Mouse (Mus musculus) embryonic facial prominence, embryonic 12.5 days (tissue): Measurements from ENCODE around the gene Pik3r6. TPM values are rescaled to one million over a fixed set of nuclear protein-coding genes. Genes with fewer than 3 reads are reported as not detected.
A peak's percentile ranks its signal among the peaks of the same experiment; 100 is the strongest.

ENCODE experiments used
- ATAC-seq: fragments of 200-750 bp; cut with Nextera tagmentation; 2 replicates; pipeline ENCODE4 v1.8.0; 2017; ENCODE audit not compliant: insufficient number of reproducible peaks, insufficient read depth, low FRiP score, low TSS enrichment
- H3K27ac ChIP-seq: fragments of 300-500 bp; sonication (generic); 2 replicates; pipeline ENCODE4 v1.5.1; 2016; ENCODE audit warnings: mild to moderate bottlenecking
- H3K27me3 ChIP-seq: fragments of 300-500 bp; sonication (generic); 2 replicates; pipeline ENCODE4 v1.6.1; 2016; ENCODE audit warnings: mild to moderate bottlenecking, moderate library complexity
- H3K36me3 ChIP-seq: fragments of 300-500 bp; sonication (generic); 2 replicates; pipeline ENCODE4 v1.6.1; 2016; ENCODE audit warnings: mild to moderate bottlenecking
- H3K4me1 ChIP-seq: fragments of 300-500 bp; sonication (generic); 2 replicates; pipeline ENCODE4 v1.6.1; 2016
- H3K4me2 ChIP-seq: fragments of 300-500 bp; sonication (generic); replicated peaks from 2 replicates; pipeline ENCODE4 v1.6.1; 2016; ENCODE audit warnings: mild to moderate bottlenecking, moderate library complexity
- H3K4me3 ChIP-seq: fragments of 300-500 bp; sonication (generic); 2 replicates; pipeline ENCODE4 v1.5.1; 2016; ENCODE audit warnings: mild to moderate bottlenecking
- H3K9ac ChIP-seq: fragments of 300-500 bp; sonication (generic); 2 replicates; pipeline ENCODE4 v1.6.1; 2016; ENCODE audit warnings: mild to moderate bottlenecking, moderate library complexity
- H3K9me3 ChIP-seq: fragments of 300-500 bp; sonication (generic); 2 replicates; pipeline ENCODE4 v1.6.1; 2016; ENCODE audit warnings: mild to moderate bottlenecking, moderate library complexity
- whole genome bisulfite sequencing: fragments of 180-500 bp; shearing (Covaris S2); methylation state at CpG from one replicate; pipeline ENCODE4 v1.1.7; 2016; 5-methylcytosine and 5-hydroxymethylcytosine counted together
- polyA plus RNA-seq: library from polyadenylated mRNA; unstranded; fragments of >200 nt; fragmentation: Nextera tagmentation; extraction: Ambion mirVana; gene quantifications from 2 replicates; pipeline ENCODE4 v1.2.1, GENCODE M21; 2016

Gene Pik3r6
- polyA plus RNA-seq, 1 experiment from 2014 or later: 2.5 TPM

GRCm38 (mm10) chr11:68586721-68587120 is 83.9 kb downstream of the Pik3r6 start, which contains the start of gene Ccdc42:
TSS of gene Ccdc42 (plus strand) at chr11:68587021.
- Histone ChIP-seq H3K4me3 (no peak within 1 kb of the TSS), H3K36me3 (no peaks in the 10 kb centered on the region), H3K4me2 (no peak within 1 kb of the TSS), H3K4me1 (peaks cover 11% of the 10 kb centered on the region; the same call in 1 of the 2 replicates), H3K27ac (no peak within 1 kb of the TSS), H3K9ac (no peak within 1 kb of the TSS), H3K9me3 (no peaks in the 10 kb centered on the region), H3K27me3 (no peaks in the 10 kb centered on the region)
- ATAC-seq: no peak
- WGBS: 73% methylated on average over 5 of the region's 5 CpGs

- H3K27ac ChIP-seq: no peak overlapping the region
- no peak overlapping the region for H3K4me3 ChIP-seq
- H3K4me1 ChIP-seq: peaks cover 9% of the 10 kb centered on the region; the same call in 1 of the 2 replicates
- no peak overlapping the region for H3K9ac ChIP-seq
- ATAC-seq: no peak
- H3K9me3 ChIP-seq: no peaks in the 10 kb centered on the region
- H3K36me3 ChIP-seq: no peaks in the 10 kb centered on the region
- no peaks in the 10 kb centered on the region for H3K27me3 ChIP-seq
- WGBS: 73% methylated on average over 8 of the region's 8 CpGs
- no peak overlapping the region for H3K4me2 ChIP-seq
Measured at GRCm38 (mm10) chr11:68589055-68589809, 86.4 kb downstream of the Pik3r6 start.

GRCm38 (mm10) chr11:68591708-68592107 is 88.9 kb downstream of the Pik3r6 start:
- H3K4me2 ChIP-seq: no peak overlapping the region
- 0 out of 2 replicates have a peak overlapping the region, but pooled peaks have one; percentile 23 for H3K27ac ChIP-seq
- no peak overlapping the region for H3K4me3 ChIP-seq
- no peaks in the 10 kb centered on the region for H3K36me3 ChIP-seq
- no peaks in the 10 kb centered on the region for H3K9me3 ChIP-seq
- H3K27me3 ChIP-seq: no peaks in the 10 kb centered on the region
- no peak overlapping the region for H3K9ac ChIP-seq
- WGBS: 10% methylated on average over 5 of the region's 5 CpGs
- H3K4me1 ChIP-seq: peaks cover 9% of the 10 kb centered on the region; the same call in 1 of the 2 replicates
- ATAC-seq: no peak

- 54% methylated on average over 3 of the region's 3 CpGs for WGBS
- no peak overlapping the region for H3K9ac ChIP-seq
- H3K4me3 ChIP-seq: no peak overlapping the region
- H3K27ac ChIP-seq: no peak overlapping the region
- H3K9me3 ChIP-seq: no peaks in the 10 kb centered on the region
- H3K27me3 ChIP-seq: no peaks in the 10 kb centered on the region
- ATAC-seq: no peak
- no peaks in the 10 kb centered on the region for H3K36me3 ChIP-seq
- no peak overlapping the region for H3K4me2 ChIP-seq
- peaks cover 9% of the 10 kb centered on the region; the same call in 1 of the 2 replicates for H3K4me1 ChIP-seq
Measured at GRCm38 (mm10) chr11:68593247-68593646, 90.4 kb downstream of the Pik3r6 start.

- H3K4me2 ChIP-seq: no peak overlapping the region
- peaks cover 33% of the 10 kb centered on the region for H3K4me1 ChIP-seq
- no peaks in the 10 kb centered on the region for H3K36me3 ChIP-seq
- H3K27me3 ChIP-seq: no peaks in the 10 kb centered on the region
- no peak overlapping the region for H3K4me3 ChIP-seq
- H3K9me3 ChIP-seq: no peaks in the 10 kb centered on the region
- no peak for ATAC-seq
- 86% methylated on average over 2 of the region's 2 CpGs for WGBS
- no peak overlapping the region for H3K9ac ChIP-seq
- H3K27ac ChIP-seq: no peak overlapping the region
Measured at GRCm38 (mm10) chr11:68597912-68598311, 95.1 kb downstream of the Pik3r6 start.

- no peaks in the 10 kb centered on the region for H3K9me3 ChIP-seq
- no peak overlapping the region for H3K4me2 ChIP-seq
- H3K9ac ChIP-seq: no peak overlapping the region
- no peaks in the 10 kb centered on the region for H3K27me3 ChIP-seq
- peaks cover 34% of the 10 kb centered on the region for H3K4me1 ChIP-seq
- H3K36me3 ChIP-seq: no peaks in the 10 kb centered on the region
- 12% methylated on average over 6 of the region's 6 CpGs for WGBS
- no peak overlapping the region for H3K4me3 ChIP-seq
- peak overlapping the region; percentile 86 for H3K27ac ChIP-seq
- ATAC-seq: 0 out of 2 replicates have a peak, but pooled peaks have one; percentile 50
Measured at GRCm38 (mm10) chr11:68600551-68601021, 97.8 kb downstream of the Pik3r6 start.

GRCm38 (mm10) chr11:68601486-68601991 is 98.7 kb downstream of the Pik3r6 start:
- WGBS: 5% methylated on average over 9 of the region's 9 CpGs
- H3K4me1 ChIP-seq: peaks cover 34% of the 10 kb centered on the region
- no peaks in the 10 kb centered on the region for H3K27me3 ChIP-seq
- H3K9ac ChIP-seq: no peak overlapping the region
- H3K27ac ChIP-seq: peak overlapping the region; percentile 86
- no peaks in the 10 kb centered on the region for H3K36me3 ChIP-seq
- no peak overlapping the region for H3K4me2 ChIP-seq
- 0 out of 2 replicates have a peak, but pooled peaks have one; percentile 47 for ATAC-seq
- H3K4me3 ChIP-seq: no peak overlapping the region
- H3K9me3 ChIP-seq: no peaks in the 10 kb centered on the region

Other genes starting within 250 kb of the Pik3r6 start
- 12.2 and 14.8 TPM in 2 replicates for gene Ntn1, start 102.2 kb upstream of the Pik3r6 start, polyA plus RNA-seq
- 0.50 and 0.70 TPM in 2 replicates for gene Pik3r5, start 70.9 kb upstream of the Pik3r6 start, polyA plus RNA-seq
- 0.22 and 0.35 TPM in 2 replicates for gene Mfsd6l, start 53.2 kb downstream of the Pik3r6 start, polyA plus RNA-seq
- gene Ccdc42, start 84.0 kb downstream of the Pik3r6 start, polyA plus RNA-seq: 0.40 and 0.41 TPM in 2 replicates
- 161 and 169 TPM in 2 replicates for gene Myh10, start 188.5 kb downstream of the Pik3r6 start, polyA plus RNA-seq